Mouse (Mus musculus) megakaryocyte, embryonic 14.5 days (primary cell): ENCODE results near the gene Pitpnc1.

Experiments used
- FLI1 ChIP-seq: IDR thresholded peaks from 2 replicates; pipeline ENCODE4 v1.6.1; 2012; ENCODE audit warnings: low read length, inconsistent platforms, mixed read lengths
- GATA1 ChIP-seq: IDR thresholded peaks from 3 replicates; pipeline ENCODE4 v1.6.1; 2012; ENCODE audit warnings: mixed read lengths, low read length, inconsistent platforms, borderline replicate concordance

- no peak for TF ChIP-seq FLI1
- TF ChIP-seq GATA1, result no peak
These were observed 100.8 kb downstream of the Pitpnc1 start for GRCm38 (mm10) chr11:107369661-107370060.
